Mouse (Mus musculus) limb, embryonic 14.5 days (tissue): ENCODE results near the gene Zcchc10. TPM values are rescaled to one million over a fixed set of nuclear protein-coding genes. Genes with fewer than 3 reads are reported as not detected.

ENCODE experiments used
- ATAC-seq: fragments of 200-750 bp; cut with Nextera tagmentation; 2 replicates; pipeline ENCODE4 v1.8.0; 2017; ENCODE audit warnings: low read depth, moderate number of reproducible peaks, moderate TSS enrichment; ENCODE audit not compliant: low FRiP score
- DNase-seq: peaks from one replicate; pipeline ENCODE4 v3.0.0-alpha.2; 2015; ENCODE audit warnings: low spot score
- H3K27ac ChIP-seq: fragments of 300-500 bp; sonication (generic); replicated peaks from 2 replicates; pipeline ENCODE4 v1.5.1; 2014; ENCODE audit warnings: low read depth, mild to moderate bottlenecking, low read length, moderate library complexity, mixed read lengths
- H3K27me3 ChIP-seq: fragments of 300-500 bp; sonication (generic); 2 replicates; pipeline ENCODE4 v1.6.1; 2014; ENCODE audit warnings: low read length, mixed read lengths; ENCODE audit not compliant: control insufficient read depth, insufficient read depth
- H3K36me3 ChIP-seq: fragments of 300-500 bp; sonication (generic); 2 replicates; pipeline ENCODE4 v1.6.1; 2014; ENCODE audit warnings: mild to moderate bottlenecking, low read length, moderate library complexity, mixed read lengths; ENCODE audit not compliant: control insufficient read depth, insufficient read depth
- H3K4me1 ChIP-seq: fragments of 300-500 bp; sonication (generic); 2 replicates; pipeline ENCODE4 v1.6.1; 2014; ENCODE audit warnings: antibody characterized with exemption, low read length, mixed read lengths; ENCODE audit not compliant: control insufficient read depth, insufficient read depth
- H3K4me2 ChIP-seq: fragments of 300-500 bp; sonication (generic); replicated peaks from 2 replicates; pipeline ENCODE4 v1.6.1; 2014; ENCODE audit warnings: low read depth, mild to moderate bottlenecking, low read length, moderate library complexity; ENCODE audit not compliant: severe bottlenecking
- H3K4me3 ChIP-seq: fragments of 300-500 bp; sonication (generic); replicated peaks from 2 replicates; pipeline ENCODE4 v1.5.1; 2014; ENCODE audit warnings: low read length
- H3K9ac ChIP-seq: fragments of 300-500 bp; sonication (generic); 2 replicates; pipeline ENCODE4 v1.6.1; 2014; ENCODE audit warnings: mild to moderate bottlenecking, low read depth, low read length, moderate library complexity; ENCODE audit not compliant: severe bottlenecking
- H3K9me3 ChIP-seq: fragments of 300-500 bp; sonication (generic); 2 replicates; pipeline ENCODE4 v1.6.1; 2016; ENCODE audit warnings: low read length; ENCODE audit not compliant: control insufficient read depth
- POLR2A ChIP-seq: fragments of 200-500 bp; IDR thresholded peaks from 2 replicates; pipeline ENCODE4 v1.8.0; 2012; ENCODE audit warnings: inconsistent platforms, mild to moderate bottlenecking, moderate library complexity, borderline replicate concordance; ENCODE audit not compliant: insufficient read depth, insufficient read length; ENCODE audit errors: extremely low read depth
- WGBS: fragments of 180-500 bp; shearing (Covaris S2); extraction: QIAGEN DNeasy Blood & Tissue Kit; methylation state at CpG from one replicate; pipeline ENCODE4 v1.1.7; 2014; 5-methylcytosine and 5-hydroxymethylcytosine counted together
- polyA plus RNA-seq, 2 experiments: library from polyadenylated mRNA; depleted of rRNA in 1 of 2; stranded (reverse) in 1 of 2; unstranded in 1 of 2; fragments of >200 nt; fragmentation: Nextera tagmentation in 1 of 2; extraction: Ambion mirVana in 1 of 2; gene quantifications; 2 replicates each; pipeline versions ENCODE4 v1.2.1 to v1.2.3; 2012 to 2014

The Zcchc10 gene
- polyA plus RNA-seq, 2 experiments: 15.0 to 20.4 TPM

DNA sequence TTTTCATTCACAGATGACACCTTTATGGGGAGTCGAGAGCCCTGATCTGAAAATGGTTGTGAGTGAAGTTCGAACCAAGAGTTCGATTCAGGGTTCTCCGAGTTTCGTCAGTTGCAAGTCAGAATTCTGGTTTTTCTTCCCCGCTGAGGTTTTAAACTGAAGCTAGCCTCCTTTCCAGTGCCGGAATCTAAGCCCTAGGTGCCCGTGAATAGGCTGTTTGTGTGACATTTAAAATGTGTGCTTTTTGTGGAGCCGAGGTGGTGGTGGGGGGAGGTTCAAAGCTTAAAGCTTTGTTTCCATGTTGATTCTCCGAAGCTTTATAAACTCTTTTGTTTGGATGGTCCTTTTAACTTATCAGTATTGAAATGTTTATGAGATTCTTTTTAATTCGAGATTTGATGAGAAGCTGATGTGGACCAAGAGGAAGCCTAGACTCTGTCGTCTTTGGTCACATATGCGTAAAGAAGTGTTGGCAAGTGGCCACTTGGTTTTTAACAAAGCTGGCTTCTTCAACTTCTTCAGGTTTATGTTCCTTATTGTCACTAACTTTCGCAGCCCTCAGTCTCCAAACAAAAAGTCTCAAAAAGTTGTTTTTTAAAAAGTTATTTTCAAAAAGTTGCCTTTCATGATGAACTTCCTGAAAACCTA, 27.6 kb downstream of the Zcchc10 start:
- TF ChIP-seq POLR2A: no peak
- H3K27me3 ChIP-seq: no peaks in the 10 kb centered on the region
- peak overlapping the region; percentile 99 for H3K9ac ChIP-seq
- H3K27ac ChIP-seq: peak overlapping the region; percentile 98
- H3K36me3 ChIP-seq: 0 out of 2 replicates have a peak, but pooled peaks cover 3% of the 10 kb centered on the region
- H3K4me2 ChIP-seq: peak overlapping the region; percentile 71
- no peak for ATAC-seq
- H3K9me3 ChIP-seq: no peaks in the 10 kb centered on the region
- H3K4me1 ChIP-seq: peaks cover 8% of the 10 kb centered on the region
- DNase-seq: peak; percentile 49
- 3% methylated on average over 14 of the region's 14 CpGs for WGBS
- H3K4me3 ChIP-seq: peak overlapping the region; percentile 100

DNA sequence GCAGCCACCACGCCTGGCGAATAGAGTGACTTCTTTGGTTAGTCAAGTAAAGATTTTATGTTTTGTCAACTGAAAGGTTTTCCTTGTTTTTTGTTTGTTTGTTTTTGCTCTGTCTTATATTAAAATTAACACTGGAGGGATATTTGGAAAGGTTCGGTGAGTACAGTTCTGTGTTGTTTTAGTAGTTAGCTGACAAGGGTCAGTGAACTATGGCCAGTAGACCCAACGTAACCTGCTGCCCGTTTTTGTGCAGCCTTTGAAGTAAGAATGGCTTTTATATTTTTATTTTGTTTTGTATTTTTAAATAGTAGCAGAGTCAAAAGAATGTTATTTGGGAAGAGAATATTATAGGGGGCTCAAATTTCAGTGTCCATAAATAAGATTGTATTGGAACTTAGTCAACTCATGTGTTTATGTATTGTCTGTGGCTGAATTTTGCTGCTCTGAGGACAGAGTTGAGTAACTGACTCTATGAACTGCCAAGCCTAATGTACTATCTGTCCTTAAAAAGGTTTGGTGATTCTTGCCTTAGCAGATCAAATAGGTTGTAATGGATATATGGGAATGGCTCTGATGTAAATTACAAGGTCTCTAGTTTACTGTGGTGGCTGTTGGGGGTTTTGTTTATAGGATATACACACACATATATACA, 34.2 kb downstream of the Zcchc10 start:
- Histone ChIP-seq H3K4me3 (no peak overlapping the region), H3K4me1 (no peaks in the 10 kb centered on the region), H3K27me3 (no peaks in the 10 kb centered on the region), H3K36me3 (0 out of 2 replicates have a peak, but pooled peaks cover 6% of the 10 kb centered on the region), H3K9me3 (no peaks in the 10 kb centered on the region), H3K9ac (no peak overlapping the region), H3K27ac (no peak overlapping the region), H3K4me2 (no peak overlapping the region)
- no peak for TF ChIP-seq POLR2A
- WGBS: 93% methylated on average over 5 of the region's 5 CpGs
- ATAC-seq: no peak
- no peak for DNase-seq

GRCm38 (mm10) chr11:53367032-53367431, 42.6 kb downstream of the Zcchc10 start:
- WGBS: 79% methylated on average over 2 of the region's 2 CpGs
- DNase-seq: no peak
- no peaks in the 10 kb centered on the region for H3K9me3 ChIP-seq
- H3K27me3 ChIP-seq: no peaks in the 10 kb centered on the region
- H3K27ac ChIP-seq: no peak overlapping the region
- no peak overlapping the region for H3K4me2 ChIP-seq
- no peak for ATAC-seq
- H3K4me1 ChIP-seq: no peaks in the 10 kb centered on the region
- TF ChIP-seq POLR2A: no peak
- H3K4me3 ChIP-seq: no peak overlapping the region
- H3K36me3 ChIP-seq: peaks cover 25% of the 10 kb centered on the region
- H3K9ac ChIP-seq: no peak overlapping the region

DNA sequence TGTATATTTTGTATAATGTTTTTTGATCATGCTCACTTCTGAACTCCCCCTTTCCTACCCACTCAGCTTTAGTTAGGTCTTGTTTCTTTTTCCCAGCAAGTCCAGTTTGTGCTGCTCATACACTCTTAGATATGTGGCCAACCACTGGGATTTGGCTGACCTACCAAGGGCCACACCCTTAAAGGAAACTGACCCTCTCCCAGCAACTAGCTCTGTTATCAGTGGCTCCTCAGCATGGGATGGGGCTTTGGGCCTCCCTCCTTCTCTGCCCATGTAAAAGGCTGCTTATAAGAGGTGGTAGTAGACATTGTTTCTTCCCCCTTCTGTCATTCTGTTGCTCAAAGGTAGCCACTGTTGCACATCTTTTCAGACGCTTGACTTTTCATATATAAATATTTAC, 54.4 kb downstream of the Zcchc10 start:
- H3K4me3 ChIP-seq: no peak overlapping the region
- peaks cover 64% of the 10 kb centered on the region for H3K36me3 ChIP-seq
- no peak for ATAC-seq
- no peaks in the 10 kb centered on the region for H3K27me3 ChIP-seq
- TF ChIP-seq POLR2A: no peak
- no peaks in the 10 kb centered on the region for H3K9me3 ChIP-seq
- no peak for DNase-seq
- H3K4me1 ChIP-seq: no peaks in the 10 kb centered on the region
- WGBS: 89% methylated on average over 1 of the region's 1 CpGs
- H3K27ac ChIP-seq: no peak overlapping the region
- H3K4me2 ChIP-seq: no peak overlapping the region
- H3K9ac ChIP-seq: no peak overlapping the region

Other genes starting within 250 kb of the Zcchc10 start
- 47.8 and 62.6 TPM in 2 replicates for gene Hspa4, start 24.2 kb upstream of the Zcchc10 start, polyA plus RNA-seq (2012; rRNA removed)
- gene Hspa4, start 24.2 kb upstream of the Zcchc10 start, polyA plus RNA-seq (2014; fragmentation: Nextera tagmentation; extraction: Ambion mirVana): 78.5 and 79.9 TPM in 2 replicates
- 32.7 and 34.3 TPM in 2 replicates for gene Aff4, start 26.2 kb downstream of the Zcchc10 start, polyA plus RNA-seq (2012; rRNA removed)
- gene Aff4, start 26.2 kb downstream of the Zcchc10 start, polyA plus RNA-seq (2014; fragmentation: Nextera tagmentation; extraction: Ambion mirVana): 60.6 and 66.3 TPM in 2 replicates
- not detected in 2 replicates for gene Leap2, start 98.5 kb downstream of the Zcchc10 start, polyA plus RNA-seq (2012; rRNA removed)
- not detected in 2 replicates for gene Leap2, start 98.5 kb downstream of the Zcchc10 start, polyA plus RNA-seq (2014; fragmentation: Nextera tagmentation; extraction: Ambion mirVana)
- gene Uqcrq, start 106.2 kb downstream of the Zcchc10 start, polyA plus RNA-seq (2012; rRNA removed): 190 and 230 TPM in 2 replicates
- gene Uqcrq, start 106.2 kb downstream of the Zcchc10 start, polyA plus RNA-seq (2014; fragmentation: Nextera tagmentation; extraction: Ambion mirVana): 490 and 554 TPM in 2 replicates
- 2.6 and 2.9 TPM in 2 replicates for gene Gdf9, start 106.3 kb downstream of the Zcchc10 start, polyA plus RNA-seq (2012; rRNA removed)
- gene Gdf9, start 106.3 kb downstream of the Zcchc10 start, polyA plus RNA-seq (2014; fragmentation: Nextera tagmentation; extraction: Ambion mirVana): 1.8 and 2.0 TPM in 2 replicates
- gene Gm10447, start 132.4 kb downstream of the Zcchc10 start, polyA plus RNA-seq (2012; rRNA removed): 0.41 and 0.83 TPM in 2 replicates
- 0.08 TPM in 1 of 2 replicates, not detected in the other for gene Gm10447, start 132.4 kb downstream of the Zcchc10 start, polyA plus RNA-seq (2014; fragmentation: Nextera tagmentation; extraction: Ambion mirVana)
- 7.1 and 9.1 TPM in 2 replicates for gene Shroom1, start 132.5 kb downstream of the Zcchc10 start, polyA plus RNA-seq (2012; rRNA removed)
- 3.9 and 6.2 TPM in 2 replicates for gene Shroom1, start 132.5 kb downstream of the Zcchc10 start, polyA plus RNA-seq (2014; fragmentation: Nextera tagmentation; extraction: Ambion mirVana)
- not detected in 2 replicates for gene Gm9837, start 145.8 kb downstream of the Zcchc10 start, polyA plus RNA-seq (2012; rRNA removed)
- gene Gm9837, start 145.8 kb downstream of the Zcchc10 start, polyA plus RNA-seq (2014; fragmentation: Nextera tagmentation; extraction: Ambion mirVana): not detected in 2 replicates
- gene Gm9945, start 155.5 kb downstream of the Zcchc10 start, polyA plus RNA-seq (2012; rRNA removed): not detected in 2 replicates
- gene Gm9945, start 155.5 kb downstream of the Zcchc10 start, polyA plus RNA-seq (2014; fragmentation: Nextera tagmentation; extraction: Ambion mirVana): not detected in 2 replicates
- 0.16 and 0.19 TPM in 2 replicates for gene Sowaha, start 155.6 kb downstream of the Zcchc10 start, polyA plus RNA-seq (2012; rRNA removed)
- 0.22 and 0.30 TPM in 2 replicates for gene Sowaha, start 155.6 kb downstream of the Zcchc10 start, polyA plus RNA-seq (2014; fragmentation: Nextera tagmentation; extraction: Ambion mirVana)
- 104 and 110 TPM in 2 replicates for gene Sept8, start 194.6 kb downstream of the Zcchc10 start, polyA plus RNA-seq (2012; rRNA removed)
- gene Sept8, start 194.6 kb downstream of the Zcchc10 start, polyA plus RNA-seq (2014; fragmentation: Nextera tagmentation; extraction: Ambion mirVana): 50.4 and 51.6 TPM in 2 replicates
- 37.1 and 38.3 TPM in 2 replicates for gene Kif3a, start 242.7 kb downstream of the Zcchc10 start, polyA plus RNA-seq (2012; rRNA removed)
- 63.7 and 78.4 TPM in 2 replicates for gene Kif3a, start 242.7 kb downstream of the Zcchc10 start, polyA plus RNA-seq (2014; fragmentation: Nextera tagmentation; extraction: Ambion mirVana)